Mouse (Mus musculus) spleen, adult 2 months (tissue): ENCODE data around the gene Dnase2b.

Experiments used
- CTCF ChIP-seq: fragments of 200-500 bp; IDR thresholded peaks from 2 replicates; pipeline ENCODE4 v1.5.1; 2011; ENCODE audit warnings: mild to moderate bottlenecking, inconsistent platforms; ENCODE audit not compliant: insufficient read depth, insufficient read length, insufficient replicate concordance; ENCODE audit errors: extremely low read depth
- POLR2A ChIP-seq: fragments of 200-500 bp; IDR thresholded peaks from 2 replicates; pipeline ENCODE4 v1.6.1; 2011; ENCODE audit warnings: low read depth, low read length, inconsistent platforms

DNA sequence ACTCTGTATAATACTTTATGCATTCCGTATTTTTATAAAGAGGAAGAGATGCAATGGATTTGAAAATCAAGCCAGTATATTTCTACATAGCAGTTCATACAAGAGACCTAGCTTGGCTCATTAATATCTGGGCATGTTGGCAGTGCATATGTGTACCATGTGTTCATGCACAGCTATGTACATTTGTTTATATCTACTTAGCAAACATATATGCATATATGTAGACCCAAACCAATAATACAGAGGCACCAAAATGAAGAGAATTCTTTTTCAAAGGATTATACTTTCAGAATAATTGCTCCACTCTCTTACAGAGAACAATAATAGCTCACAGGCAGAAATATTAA lies 50.4 kb downstream of the Dnase2b start:
- no peak for TF ChIP-seq CTCF
- TF ChIP-seq POLR2A = no peak
